Comparison of ENCODE assay signal across 23 mouse cellular contexts in genomic region chr14:48150903-48151302, GRCm38 (mm10). TPM values are rescaled to one million over a fixed set of nuclear protein-coding genes. Genes with fewer than 3 reads are reported as not detected.
DNase-seq lines count a peak whose midpoint lies in the region; ATAC-seq and TF ChIP-seq lines count a peak whose summit lies in the region.
"Had no signal": no experiment of that assay in that cellular context is flagged by ENCODE, and none has a peak within 500 bp of the region (broad histone marks: within the 10 kb centered on the region; RNA-seq: fewer than 3 reads in every experiment).

No protein-coding gene starts in this region.

- ATAC-seq in liver, embryonic 11.5 days (replicated peaks; ENCODE audit: low FRiP score): no peak
- ATAC-seq: CD4-positive, CD25-positive, alpha-beta regulatory T cell, adult 4 months; forebrain, embryonic 14.5 days; forebrain, postnatal 0 days had no signal

- H3K9me3 ChIP-seq in liver, embryonic 11.5 days (ENCODE audit: control insufficient read depth, low read length): no peaks in the 10 kb centered on the region
- H3K9me3 ChIP-seq: embryonic facial prominence, embryonic 12.5 days; embryonic facial prominence, embryonic 15.5 days; heart, embryonic 13.5 days; hindbrain, embryonic 12.5 days; hindbrain, embryonic 15.5 days had no signal

- TF ChIP-seq CTCF in liver, adult 2 months (IDR thresholded peaks at IDR 0.05; ENCODE audit: low read depth, low read length): no peak

- no peak for TF ChIP-seq POLR2A in liver, adult 2 months (IDR thresholded peaks at IDR 0.05; ENCODE audit: extremely low read depth, insufficient read depth, low read length)

- H3K4me2 ChIP-seq in liver, embryonic 11.5 days: no peak overlapping the region
- H3K4me2 ChIP-seq: embryonic facial prominence, embryonic 12.5 days; embryonic facial prominence, embryonic 15.5 days; heart, embryonic 13.5 days; hindbrain, embryonic 12.5 days; hindbrain, embryonic 15.5 days had no signal

- no peak overlapping the region for H3K4me3 ChIP-seq in liver, adult 2 months (ENCODE audit: insufficient read depth, low read depth, low read length)
- H3K4me3 ChIP-seq in liver, embryonic 11.5 days (ENCODE audit: low read depth, low read length): no peak overlapping the region
- H3K4me3 ChIP-seq: embryonic facial prominence, embryonic 12.5 days; embryonic facial prominence, embryonic 15.5 days; heart, embryonic 13.5 days; hindbrain, embryonic 12.5 days; hindbrain, embryonic 15.5 days had no signal

- no peak overlapping the region for H3K27ac ChIP-seq in liver, adult 2 months (replicated peaks; ENCODE audit: insufficient read depth, low read depth, low read length)
- no peak overlapping the region for H3K27ac ChIP-seq in liver, embryonic 11.5 days (ENCODE audit: low read depth, low read length)
- H3K27ac ChIP-seq: embryonic facial prominence, embryonic 12.5 days; embryonic facial prominence, embryonic 15.5 days; heart, embryonic 13.5 days; hindbrain, embryonic 12.5 days; hindbrain, embryonic 15.5 days had no signal

- peaks cover 25% of the 10 kb centered on the region for H3K79me2 ChIP-seq in liver, adult 2 months (ENCODE audit: control insufficient read depth, insufficient read depth, low read length)

- peak; percentile 94 for DNase-seq in heart, adult 11 months
- DNase-seq in heart, postnatal 4 days: no peak
- peak; percentile 69 for DNase-seq in liver, adult 2 months (ENCODE audit: extremely low read depth, low read depth, low spot score)
- no peak for DNase-seq in liver, embryonic 11.5 days (ENCODE audit: low spot score)
- peak; percentile 12 for DNase-seq in urinary bladder, adult 2 months (ENCODE audit: low spot score)
- no peak for DNase-seq in urinary bladder, postnatal 14 days (ENCODE audit: low spot score)
- DNase-seq: adrenal gland, adult 2 months; adrenal gland, postnatal 36 days; cerebellum, adult 11 months; cerebellum, adult 2 months; cerebellum, adult 9-11 months; cerebellum, postnatal 25 days; forebrain, postnatal 0 days; gastrocnemius, postnatal 36 days; heart, postnatal 14 days had no signal

- no peak overlapping the region for H3K9ac ChIP-seq in liver, adult 2 months (ENCODE audit: low read depth, low read length)
- H3K9ac ChIP-seq in liver, embryonic 11.5 days (ENCODE audit: low read depth, low read length): no peak overlapping the region
- H3K9ac ChIP-seq: embryonic facial prominence, embryonic 12.5 days; embryonic facial prominence, embryonic 15.5 days; forebrain, postnatal 0 days; heart, embryonic 13.5 days; hindbrain, embryonic 12.5 days; hindbrain, embryonic 15.5 days had no signal

- H3K36me3 ChIP-seq in liver, adult 2 months (ENCODE audit: control insufficient read depth, insufficient read depth, low read length): no peaks in the 10 kb centered on the region
- H3K36me3 ChIP-seq in liver, embryonic 11.5 days (ENCODE audit: control insufficient read depth, insufficient read depth, low read length): no peaks in the 10 kb centered on the region
- H3K36me3 ChIP-seq: embryonic facial prominence, embryonic 12.5 days; embryonic facial prominence, embryonic 15.5 days; heart, embryonic 13.5 days; hindbrain, embryonic 12.5 days; hindbrain, embryonic 15.5 days had no signal

- H3K27me3 ChIP-seq in liver, adult 2 months (ENCODE audit: control insufficient read depth, insufficient read depth, low read length): no peaks in the 10 kb centered on the region
- H3K27me3 ChIP-seq in liver, embryonic 11.5 days (replicated peaks; ENCODE audit: control insufficient read depth, insufficient read depth, low read length): no peaks in the 10 kb centered on the region
- H3K27me3 ChIP-seq: embryonic facial prominence, embryonic 12.5 days; embryonic facial prominence, embryonic 15.5 days; hindbrain, embryonic 12.5 days; hindbrain, embryonic 15.5 days had no signal

- WGBS in liver, adult 2 months: 30% methylated on average over 1 of the region's 1 CpGs
- WGBS in liver, embryonic 11.5 days: 76% methylated on average over 1 of the region's 1 CpGs

- H3K4me1 ChIP-seq in liver, adult 2 months (ENCODE audit: control insufficient read depth, insufficient read depth, low read length): peaks cover 6% of the 10 kb centered on the region; the same call in 1 of the 2 replicates
- no peaks in the 10 kb centered on the region; the same call in 1 of the 2 replicates for H3K4me1 ChIP-seq in liver, embryonic 11.5 days (replicated peaks; ENCODE audit: control insufficient read depth, insufficient read depth, low read length)
- H3K4me1 ChIP-seq: heart, embryonic 13.5 days; hindbrain, embryonic 12.5 days had no signal

RNA-seq across cellular contexts. Expression of gene Peli2, which starts 30.3 kb away (rescaled TPM):
- total RNA-seq in heart, postnatal 4 days (2021): 10 to 100 TPM; 12.1 to 12.8 TPM
- total RNA-seq in liver, adult 2 months (2014; rRNA removed): 14.7 and 16.8 TPM in 2 replicates
- polyA plus RNA-seq in liver, adult 2 months (2012; rRNA removed): 12.7 and 13.3 TPM in 2 replicates
- polyA plus RNA-seq in liver, embryonic 11.5 days (2014; fragmentation: Nextera tagmentation; extraction: Ambion mirVana): 3.1 TPM in 2 replicates
- polyA plus RNA-seq in urinary bladder, adult 2 months (2012; rRNA removed): 25.0 and 36.3 TPM in 2 replicates
- total RNA-seq: MEL had no signal

Comparison
In these comparisons a context has a peak if more than half of its experiments do, and no peak if none do; other contexts are left out.
1. DNase-seq: peak in heart, adult 11 months (single experiment), liver, adult 2 months (single experiment) and urinary bladder, adult 2 months (single experiment); none in heart, postnatal 4 days (single experiment), liver, embryonic 11.5 days (single experiment) and urinary bladder, postnatal 14 days (single experiment).